ENCODE assay signal across 8 mouse cellular contexts in genomic region chr9:114763341-114763740, GRCm38 (mm10). TPM values are rescaled to one million over a fixed set of nuclear protein-coding genes. Genes with fewer than 3 reads are reported as not detected.
DNase-seq lines count a peak whose midpoint lies in the region; ATAC-seq and TF ChIP-seq lines count a peak whose summit lies in the region.

No protein-coding gene starts in this region.

- no peak overlapping the region for H3K27ac ChIP-seq in intestine, postnatal 0 days (ENCODE audit: low read depth, low read length)
- no peak overlapping the region for H3K27ac ChIP-seq in intestine, embryonic 16.5 days (ENCODE audit: low read length)
- no peak overlapping the region for H3K27ac ChIP-seq in MEL (ENCODE audit: control insufficient read depth, low read depth, low read length)
- H3K27ac ChIP-seq in limb, embryonic 10.5 days = no peak overlapping the region
- no peak overlapping the region for H3K27ac ChIP-seq in testis, adult 2 months (ENCODE audit: control insufficient read depth, insufficient read depth, low read depth, low read length)

- H3K9ac ChIP-seq in intestine, postnatal 0 days (ENCODE audit: low read depth, low read length) = no peak overlapping the region
- H3K9ac ChIP-seq in intestine, embryonic 16.5 days (ENCODE audit: low read depth, low read length) = no peak overlapping the region
- no peak overlapping the region for H3K9ac ChIP-seq in MEL (ENCODE audit: control insufficient read depth, low read depth, low read length, poor library complexity, severe bottlenecking)

- DNase-seq in CD8-positive naive resting alpha-beta T cell, adult 2 months (ENCODE audit: low read depth in 2 of 2, low spot score in 2 of 2) = peak; percentile 21 to 49
- DNase-seq in MEL (ENCODE audit: low read depth, low spot score) = no peak
- DNase-seq in limb, embryonic 10.5 days (ENCODE audit: low spot score) = peak; percentile 70
- no peak for DNase-seq in frontal cortex, postnatal 36 days (ENCODE audit: low spot score in 2 of 2)
- no peak for DNase-seq in left cerebral cortex, adult 8-10 months (ENCODE audit: low spot score in 2 of 2)

- no peak for ATAC-seq in intestine, postnatal 0 days
- no peak for ATAC-seq in intestine, embryonic 16.5 days

- peaks cover 6% of the 10 kb centered on the region; the same call in 1 of the 2 replicates for H3K79me2 ChIP-seq in MEL (ENCODE audit: control insufficient read depth, insufficient read depth, low read length, poor library complexity)

- H3K4me3 ChIP-seq in intestine, postnatal 0 days (ENCODE audit: low read depth, low read length) = no peak overlapping the region
- no peak overlapping the region for H3K4me3 ChIP-seq in intestine, embryonic 16.5 days (ENCODE audit: low read length)
- H3K4me3 ChIP-seq in MEL (ENCODE audit: control insufficient read depth in 1 of 2, insufficient read depth in 1 of 2, low read depth in 2 of 2, low read length in 2 of 2) = no peak overlapping the region
- no peak overlapping the region for H3K4me3 ChIP-seq in limb, embryonic 10.5 days
- no peak overlapping the region for H3K4me3 ChIP-seq in testis, adult 2 months (ENCODE audit: control insufficient read depth, low read depth, low read length)

- H3K4me2 ChIP-seq in intestine, postnatal 0 days (replicated peaks; ENCODE audit: low read depth) = no peak overlapping the region
- H3K4me2 ChIP-seq in intestine, embryonic 16.5 days (ENCODE audit: low read depth, low read length) = no peak overlapping the region

- H3K36me3 ChIP-seq in intestine, postnatal 0 days (ENCODE audit: control insufficient read depth, insufficient read depth) = peaks cover 20% of the 10 kb centered on the region; the same call in 1 of the 2 replicates
- H3K36me3 ChIP-seq in intestine, embryonic 16.5 days (ENCODE audit: control insufficient read depth, insufficient read depth, low read length) = peaks cover 3% of the 10 kb centered on the region
- H3K36me3 ChIP-seq in MEL (ENCODE audit: control insufficient read depth in 1 of 2, insufficient read depth in 2 of 2, low read length in 2 of 2) = peaks cover 0 to 39% of the 10 kb centered on the region in 2 experiments; a peak in 2 of 4 replicates
- peaks cover 62% of the 10 kb centered on the region for H3K36me3 ChIP-seq in limb, embryonic 10.5 days
- H3K36me3 ChIP-seq in testis, adult 2 months (ENCODE audit: control insufficient read depth, insufficient read depth, low read length) = no peaks in the 10 kb centered on the region

- no peaks in the 10 kb centered on the region for H3K9me3 ChIP-seq in intestine, postnatal 0 days (ENCODE audit: control insufficient read depth)
- no peaks in the 10 kb centered on the region for H3K9me3 ChIP-seq in intestine, embryonic 16.5 days (ENCODE audit: control insufficient read depth, low read length)
- H3K9me3 ChIP-seq in MEL (replicated peaks; ENCODE audit: insufficient read depth, low read length) = no peaks in the 10 kb centered on the region
- H3K9me3 ChIP-seq in limb, embryonic 10.5 days (replicated peaks) = no peaks in the 10 kb centered on the region

- H3K27me3 ChIP-seq in intestine, postnatal 0 days (replicated peaks; ENCODE audit: control insufficient read depth, insufficient read depth, low read length) = no peaks in the 10 kb centered on the region
- H3K27me3 ChIP-seq in intestine, embryonic 16.5 days (replicated peaks; ENCODE audit: control insufficient read depth, insufficient read depth, low read length) = no peaks in the 10 kb centered on the region
- no peaks in the 10 kb centered on the region for H3K27me3 ChIP-seq in MEL (ENCODE audit: control insufficient read depth in 1 of 2, insufficient read depth in 2 of 2, low read length in 2 of 2)
- no peaks in the 10 kb centered on the region for H3K27me3 ChIP-seq in limb, embryonic 10.5 days (ENCODE audit: low read depth, poor library complexity, severe bottlenecking)
- no peaks in the 10 kb centered on the region for H3K27me3 ChIP-seq in testis, adult 2 months (ENCODE audit: control insufficient read depth, insufficient read depth, low read length)

- TF ChIP-seq EP300 in MEL (IDR thresholded peaks at IDR 0.05; ENCODE audit: low read depth in 1 of 2, low read length in 2 of 2) = no peak

- peak; percentile 74 for TF ChIP-seq CTCF in intestine, postnatal 0 days (IDR thresholded peaks at IDR 0.05; ENCODE audit: low read depth)
- peak; percentile 57 to 75 (median 60) for TF ChIP-seq CTCF in MEL (IDR thresholded peaks at IDR 0.05 in 2 of 3, conservative IDR thresholded peaks at IDR 0.05 in 1 of 3; ENCODE audit: control insufficient read depth in 1 of 3, insufficient read depth in 1 of 3, low read depth in 2 of 3, low read length in 3 of 3, poor library complexity in 1 of 3, severe bottlenecking in 1 of 3)
- TF ChIP-seq CTCF in testis, adult 2 months (IDR thresholded peaks at IDR 0.05; ENCODE audit: control insufficient read depth, insufficient read depth, insufficient replicate concordance, low read depth, low read length) = peak; percentile 24; the same call in 1 of the 2 replicates

- H3K4me1 ChIP-seq in intestine, postnatal 0 days (replicated peaks; ENCODE audit: control insufficient read depth, insufficient read depth, low read length) = no peaks in the 10 kb centered on the region
- H3K4me1 ChIP-seq in intestine, embryonic 16.5 days (ENCODE audit: control insufficient read depth, insufficient read depth, low read length) = no peaks in the 10 kb centered on the region
- no peaks in the 10 kb centered on the region for H3K4me1 ChIP-seq in MEL (ENCODE audit: control insufficient read depth in 1 of 2, insufficient read depth in 2 of 2, low read length in 2 of 2)
- peaks cover 19% of the 10 kb centered on the region for H3K4me1 ChIP-seq in limb, embryonic 10.5 days
- no peaks in the 10 kb centered on the region; the same call in 1 of the 2 replicates for H3K4me1 ChIP-seq in testis, adult 2 months (ENCODE audit: control insufficient read depth, insufficient read depth, low read length)

- WGBS in intestine, postnatal 0 days = 68% methylated on average over 13 of the region's 13 CpGs
- WGBS in intestine, embryonic 16.5 days = 59% methylated on average over 13 of the region's 13 CpGs
- WGBS in limb, embryonic 10.5 days = 67% methylated on average over 13 of the region's 13 CpGs

- peak; percentile 43 for TF ChIP-seq RAD21 in MEL (IDR thresholded peaks at IDR 0.05; ENCODE audit: low read depth, low read length)

- no peak for TF ChIP-seq POLR2A in MEL (IDR thresholded peaks at IDR 0.05; ENCODE audit: control insufficient read depth in 1 of 2, insufficient read depth in 1 of 2, low read depth in 1 of 2, low read length in 2 of 2, poor library complexity in 1 of 2)
- TF ChIP-seq POLR2A in testis, adult 2 months (IDR thresholded peaks at IDR 0.05; ENCODE audit: control insufficient read depth, low read depth, low read length) = no peak

TF ChIP-seq in MEL, 35 proteins besides CTCF, POLR2A, EP300 and RAD21:
- TF ChIP-seq SMC3 (IDR thresholded peaks at IDR 0.05; ENCODE audit: low read depth, low read length) (peak; percentile 41), E2F4 (IDR thresholded peaks at IDR 0.05; ENCODE audit: borderline replicate concordance, low read depth, low read length) (no peak)

RNA-seq across cellular contexts. Expression of gene Cmtm7, which starts 18.3 kb away (rescaled TPM):
- 34.8 and 35.7 TPM in 2 replicates for polyA plus RNA-seq in intestine, postnatal 0 days (2015; fragmentation: Nextera tagmentation; extraction: Ambion mirVana)
- polyA plus RNA-seq in intestine, embryonic 16.5 days (2015; fragmentation: Nextera tagmentation; extraction: Ambion mirVana) = 82.5 and 86.6 TPM in 2 replicates
- total RNA-seq in MEL (2012; rRNA removed) = 290 and 352 TPM in 2 replicates
- polyA plus RNA-seq in MEL (2012; ENCODE audit: insufficient read depth in 1 of 2, insufficient read length in 2 of 2, low read depth in 1 of 2, low replicate concordance in 2 of 2, missing spikeins in 1 of 2) = 100 to 1,000 TPM in 1 of 2 experiments, not detected in 1; 545 TPM
- 83.6 and 100 TPM in 2 replicates for polyA plus RNA-seq in limb, embryonic 10.5 days (2016; fragmentation: Nextera tagmentation; extraction: Ambion mirVana)
- 6.8 and 10.1 TPM in 2 replicates for polyA plus RNA-seq in testis, adult 2 months (2012; rRNA removed)
- total RNA-seq in left cerebral cortex, adult 8-10 months (2022) = 1 to 10 TPM; 2.7 to 6.4 (median 4.9) TPM

RNA-seq across cellular contexts. Expression of gene Cmtm6, which starts 32.4 kb away (rescaled TPM):
- 87.8 and 98.2 TPM in 2 replicates for polyA plus RNA-seq in intestine, postnatal 0 days (2015; fragmentation: Nextera tagmentation; extraction: Ambion mirVana)
- polyA plus RNA-seq in intestine, embryonic 16.5 days (2015; fragmentation: Nextera tagmentation; extraction: Ambion mirVana) = 100 and 113 TPM in 2 replicates
- 17.6 and 21.0 TPM in 2 replicates for total RNA-seq in MEL (2012; rRNA removed)
- polyA plus RNA-seq in MEL (2012; ENCODE audit: insufficient read depth in 1 of 2, insufficient read length in 2 of 2, low read depth in 1 of 2, low replicate concordance in 2 of 2, missing spikeins in 1 of 2) = 10 to 100 TPM in 1 of 2 experiments, not detected in 1; 21.7 TPM
- polyA plus RNA-seq in limb, embryonic 10.5 days (2016; fragmentation: Nextera tagmentation; extraction: Ambion mirVana) = 28.9 and 29.4 TPM in 2 replicates
- 19.5 and 25.9 TPM in 2 replicates for polyA plus RNA-seq in testis, adult 2 months (2012; rRNA removed)
- 10 to 100 TPM; 20.0 to 25.7 (median 22.9) TPM for total RNA-seq in left cerebral cortex, adult 8-10 months (2022)

Comparison
In these comparisons a context has a peak if more than half of its experiments do, and no peak if none do; other contexts are left out.
1. CTCF ChIP-seq: peak in every context shown above with its lines; median percentile 74 in intestine, postnatal 0 days; 60 in MEL; 24 in testis, adult 2 months.
2. DNase-seq: peak in CD8-positive naive resting alpha-beta T cell, adult 2 months (2 of 2) and limb, embryonic 10.5 days (single experiment); none in MEL (single experiment), frontal cortex, postnatal 36 days (0 of 2) and left cerebral cortex, adult 8-10 months (0 of 2).